Mouse (Mus musculus) adrenal gland, adult (tissue): ENCODE measurements around the gene 2210016L21Rik.
"Not testable (repeated sequence)": the region's sequence is repeated elsewhere in the genome, so short reads cannot be mapped to it uniquely, and the experiment has no call there.

Experiments used
- DNase-seq, 2 experiments: peaks; one replicate each; pipeline ENCODE4 v3.0.0; 2022 to 2023; ENCODE audit warnings: low spot score in 1 of 2; ENCODE audit not compliant: inconsistent age in 2 of 2

2210016L21Rik gene

GRCm38 (mm10) chr5:114941138-114941537, 820 bp upstream of the 2210016L21Rik start:
- not testable (repeated sequence) for DNase-seq

- DNase-seq, result no peak
Observed at GRCm38 (mm10) chr5:114942766-114943130, 790 bp downstream of the 2210016L21Rik start.

- DNase-seq, result no peak
Observed at GRCm38 (mm10) chr5:114945072-114945471, 3.1 kb downstream of the 2210016L21Rik start.

GRCm38 (mm10) chr5:114948891-114949290, 6.9 kb downstream of the 2210016L21Rik start:
- peak; percentile 41 to 75 for DNase-seq

- no peak for DNase-seq
Observed at GRCm38 (mm10) chr5:114949316-114949715, 7.4 kb downstream of the 2210016L21Rik start.

GRCm38 (mm10) chr5:114949812-114950211, 7.9 kb downstream of the 2210016L21Rik start:
- no peak for DNase-seq

- no peak for DNase-seq
Observed at GRCm38 (mm10) chr5:114950669-114951068, 8.7 kb downstream of the 2210016L21Rik start.

GRCm38 (mm10) chr5:114951279-114951880, 9.4 kb downstream of the 2210016L21Rik start:
- DNase-seq, result no peak

- DNase-seq, result no peak
Observed at GRCm38 (mm10) chr5:114953326-114953725, 11.4 kb downstream of the 2210016L21Rik start.

- DNase-seq, result no peak
Observed at GRCm38 (mm10) chr5:114958069-114958468, 16.1 kb downstream of the 2210016L21Rik start.

- DNase-seq, result no peak
Observed at GRCm38 (mm10) chr5:114961590-114962360, 19.8 kb downstream of the 2210016L21Rik start.

- DNase-seq, result no peak
Observed at GRCm38 (mm10) chr5:114964315-114964966, 22.5 kb downstream of the 2210016L21Rik start.

GRCm38 (mm10) chr5:114964967-114965898, 23.3 kb downstream of the 2210016L21Rik start:
- DNase-seq, result no peak

GRCm38 (mm10) chr5:114967523-114968268, 25.7 kb downstream of the 2210016L21Rik start:
- no peak for DNase-seq

- no peak for DNase-seq
Observed at GRCm38 (mm10) chr5:114968651-114969050, 26.7 kb downstream of the 2210016L21Rik start.

- no peak for DNase-seq
Observed at GRCm38 (mm10) chr5:114969064-114969463, 27.1 kb downstream of the 2210016L21Rik start.

- no peak for DNase-seq
Observed at GRCm38 (mm10) chr5:114969609-114970215, 27.8 kb downstream of the 2210016L21Rik start.

- DNase-seq, result no peak
Observed at GRCm38 (mm10) chr5:114970824-114971227, 28.9 kb downstream of the 2210016L21Rik start, which contains the start of gene Hnf1a. Gene Hnf1a, minus strand, starts transcription at chr5:114971094.

- DNase-seq, result no peak
Observed at GRCm38 (mm10) chr5:114972201-114972600, 30.2 kb downstream of the 2210016L21Rik start.

GRCm38 (mm10) chr5:114973131-114973530, 31.2 kb downstream of the 2210016L21Rik start:
- no peak for DNase-seq
